12 mouse cellular contexts compared by ENCODE assay signal in the genomic region with DNA sequence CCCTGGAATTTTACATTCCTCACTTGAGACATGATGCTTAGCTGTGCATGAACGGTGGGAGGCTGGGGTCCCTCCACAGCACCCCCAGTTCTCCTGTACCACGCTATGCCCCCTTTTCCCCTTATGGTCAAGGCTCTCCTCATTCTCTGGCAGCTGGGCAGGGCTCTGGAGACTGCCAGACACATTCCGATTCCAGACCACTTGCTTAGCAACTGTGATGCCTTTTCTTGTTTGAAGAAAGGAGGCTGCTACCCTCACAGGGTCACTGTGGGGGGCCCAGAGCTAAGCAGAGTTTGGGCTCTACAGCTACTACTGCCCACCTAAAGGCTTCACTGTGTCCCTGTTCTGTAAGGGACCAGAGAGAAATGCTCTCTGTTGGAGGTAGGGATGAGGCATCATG. TPM values are rescaled to one million over a fixed set of nuclear protein-coding genes. Genes with fewer than 3 reads are reported as not detected.
DNase-seq lines count a peak whose midpoint lies in the region; ATAC-seq lines count a peak whose summit lies in the region.
"Had no signal": no experiment of that assay in that cellular context is flagged by ENCODE, and none has a peak within 500 bp of the region (broad histone marks: within the 10 kb centered on the region; RNA-seq: fewer than 3 reads in every experiment).

No protein-coding gene starts in this region.

- H3K4me3 ChIP-seq in erythroblast, embryonic 14.5 days (replicated peaks): peak overlapping the region; percentile 58
- H3K4me3 ChIP-seq in brown adipose tissue, adult 24 weeks (ENCODE audit: insufficient read depth, low read depth, low read length): no peak overlapping the region
- no peak overlapping the region for H3K4me3 ChIP-seq in hindbrain, embryonic 16.5 days (ENCODE audit: low read length)
- no peak overlapping the region for H3K4me3 ChIP-seq in midbrain, embryonic 15.5 days
- H3K4me3 ChIP-seq: embryonic facial prominence, embryonic 13.5 days; left cerebral cortex, adult 2 months had no signal

- no peaks in the 10 kb centered on the region for H3K9me3 ChIP-seq in erythroblast, embryonic 14.5 days (ENCODE audit: control insufficient read depth, low read length)
- no peaks in the 10 kb centered on the region for H3K9me3 ChIP-seq in hindbrain, embryonic 16.5 days (ENCODE audit: control insufficient read depth, low read length)
- no peaks in the 10 kb centered on the region for H3K9me3 ChIP-seq in midbrain, embryonic 15.5 days
- H3K9me3 ChIP-seq: embryonic facial prominence, embryonic 13.5 days; G1E had no signal

- ATAC-seq in erythroblast, adult 5-6 weeks (replicated peaks; ENCODE audit: low FRiP score, poor library complexity, severe bottlenecking): no peak
- peak; percentile 18; the same call in 1 of the 2 replicates for ATAC-seq in hindbrain, embryonic 16.5 days
- ATAC-seq in midbrain, embryonic 15.5 days (replicated peaks): no peak; the same call in 1 of the 2 replicates
- ATAC-seq in CD4-positive, CD25-positive, alpha-beta regulatory T cell, adult 4 months: no peak

- H3K4me1 ChIP-seq in erythroblast, embryonic 14.5 days (ENCODE audit: control insufficient read depth): peaks cover 88% of the 10 kb centered on the region
- peaks cover 20% of the 10 kb centered on the region for H3K4me1 ChIP-seq in brown adipose tissue, adult 24 weeks (ENCODE audit: control insufficient read depth, insufficient read depth, insufficient read length, low read length)
- H3K4me1 ChIP-seq in hindbrain, embryonic 16.5 days (ENCODE audit: control insufficient read depth, insufficient read depth, low read depth, low read length): peaks cover 11% of the 10 kb centered on the region
- H3K4me1 ChIP-seq in midbrain, embryonic 15.5 days: peaks cover 21% of the 10 kb centered on the region

- H3K27ac ChIP-seq in brown adipose tissue, adult 24 weeks (replicated peaks; ENCODE audit: low read depth, low read length): 0 out of 2 replicates have a peak overlapping the region, but pooled peaks have one; percentile 18
- peak overlapping the region; percentile 39; the same call in 1 of the 2 replicates for H3K27ac ChIP-seq in hindbrain, embryonic 16.5 days (ENCODE audit: low read depth, low read length)
- H3K27ac ChIP-seq in midbrain, embryonic 15.5 days: peak overlapping the region; percentile 3; the same call in 1 of the 2 replicates
- H3K27ac ChIP-seq: embryonic facial prominence, embryonic 13.5 days; left cerebral cortex, adult 2 months had no signal

- H3K27me3 ChIP-seq in erythroblast, embryonic 14.5 days (ENCODE audit: control insufficient read depth): no peaks in the 10 kb centered on the region
- no peaks in the 10 kb centered on the region for H3K27me3 ChIP-seq in hindbrain, embryonic 16.5 days (replicated peaks; ENCODE audit: control insufficient read depth, insufficient read depth, low read length)
- 0 out of 2 replicates have a peak, but pooled peaks cover 6% of the 10 kb centered on the region for H3K27me3 ChIP-seq in midbrain, embryonic 15.5 days (replicated peaks)
- H3K27me3 ChIP-seq: embryonic facial prominence, embryonic 13.5 days had no signal

- H3K4me2 ChIP-seq in hindbrain, embryonic 16.5 days (ENCODE audit: low read length): no peak overlapping the region
- no peak overlapping the region for H3K4me2 ChIP-seq in midbrain, embryonic 15.5 days
- H3K4me2 ChIP-seq: embryonic facial prominence, embryonic 13.5 days had no signal

- peaks cover 74% of the 10 kb centered on the region for H3K36me3 ChIP-seq in erythroblast, embryonic 14.5 days (ENCODE audit: control insufficient read depth)
- no peaks in the 10 kb centered on the region for H3K36me3 ChIP-seq in hindbrain, embryonic 16.5 days (ENCODE audit: control insufficient read depth, insufficient read depth, low read length)
- no peaks in the 10 kb centered on the region for H3K36me3 ChIP-seq in midbrain, embryonic 15.5 days (replicated peaks)
- H3K36me3 ChIP-seq: embryonic facial prominence, embryonic 13.5 days had no signal

- H3K9ac ChIP-seq in hindbrain, embryonic 16.5 days (ENCODE audit: low read depth, low read length): no peak overlapping the region; the same call in 1 of the 2 replicates
- H3K9ac ChIP-seq in midbrain, embryonic 15.5 days: no peak overlapping the region
- H3K9ac ChIP-seq: embryonic facial prominence, embryonic 13.5 days had no signal

- WGBS in hindbrain, embryonic 16.5 days: 22% methylated on average over 3 of the region's 3 CpGs
- 28% methylated on average over 3 of the region's 3 CpGs for WGBS in midbrain, embryonic 15.5 days

- no peak for DNase-seq in thymus, postnatal 36 days
- no peak for DNase-seq in gastrocnemius, adult 8-10 months (ENCODE audit: low spot score in 2 of 2)
- DNase-seq: gastrocnemius, postnatal 25 days had no signal

RNA-seq across cellular contexts. Expression of gene Gpr68, which starts 49.3 kb away (rescaled TPM):
- not detected in 2 replicates for polyA plus RNA-seq in erythroblast, embryonic 14.5 days (2012)
- total RNA-seq in erythroblast, adult 5-6 weeks (2015; ENCODE audit: low replicate concordance): not detected in 2 replicates
- not detected in 2 replicates for total RNA-seq in erythroblast, adult 5-6 weeks (2017; ENCODE audit: low replicate concordance)
- polyA plus RNA-seq in brown adipose tissue, adult 24 weeks (2012; ENCODE audit: insufficient read depth, insufficient read length, missing spikeins): not detected in 2 replicates
- 6.3 and 6.8 TPM in 2 replicates for polyA plus RNA-seq in hindbrain, embryonic 16.5 days (2015; fragmentation: Nextera tagmentation; extraction: Ambion mirVana)
- 6.1 and 6.7 TPM in 2 replicates for polyA plus RNA-seq in midbrain, embryonic 15.5 days (2015; fragmentation: Nextera tagmentation; extraction: Ambion mirVana)
- under 1 TPM in 1 of 4 experiments, not detected in 3; 0.15 TPM for total RNA-seq in gastrocnemius, adult 8-10 months (2022)
- 100 to 1,000 TPM in 1 of 2 experiments, 10 to 100 TPM in 1; 51.7 to 101 TPM for polyA plus RNA-seq in CD4-positive, CD25-positive, alpha-beta regulatory T cell, adult 4 months (2017; shearing (Covaris generic))
- polyA plus RNA-seq: G1E had no signal
